Mouse (Mus musculus) limb, embryonic 14.5 days (tissue): ENCODE measurements around the gene Ctag2. TPM values are rescaled to one million over a fixed set of nuclear protein-coding genes. Genes with fewer than 3 reads are reported as not detected.

Experiments
- ATAC-seq: fragments of 200-750 bp; cut with Nextera tagmentation; 2 replicates; pipeline ENCODE4 v1.8.0; 2017; ENCODE audit warnings: low read depth, moderate number of reproducible peaks, moderate TSS enrichment; ENCODE audit not compliant: low FRiP score
- DNase-seq: peaks from one replicate; pipeline ENCODE4 v3.0.0-alpha.2; 2015; ENCODE audit warnings: low spot score
- H3K27ac ChIP-seq: fragments of 300-500 bp; sonication (generic); replicated peaks from 2 replicates; pipeline ENCODE4 v1.5.1; 2014; ENCODE audit warnings: low read depth, mild to moderate bottlenecking, low read length, moderate library complexity, mixed read lengths
- H3K27me3 ChIP-seq: fragments of 300-500 bp; sonication (generic); 2 replicates; pipeline ENCODE4 v1.6.1; 2014; ENCODE audit warnings: low read length, mixed read lengths; ENCODE audit not compliant: control insufficient read depth, insufficient read depth
- H3K36me3 ChIP-seq: fragments of 300-500 bp; sonication (generic); 2 replicates; pipeline ENCODE4 v1.6.1; 2014; ENCODE audit warnings: mild to moderate bottlenecking, low read length, moderate library complexity, mixed read lengths; ENCODE audit not compliant: control insufficient read depth, insufficient read depth
- H3K4me1 ChIP-seq: fragments of 300-500 bp; sonication (generic); 2 replicates; pipeline ENCODE4 v1.6.1; 2014; ENCODE audit warnings: antibody characterized with exemption, low read length, mixed read lengths; ENCODE audit not compliant: control insufficient read depth, insufficient read depth
- H3K4me2 ChIP-seq: fragments of 300-500 bp; sonication (generic); replicated peaks from 2 replicates; pipeline ENCODE4 v1.6.1; 2014; ENCODE audit warnings: low read depth, mild to moderate bottlenecking, low read length, moderate library complexity; ENCODE audit not compliant: severe bottlenecking
- H3K4me3 ChIP-seq: fragments of 300-500 bp; sonication (generic); replicated peaks from 2 replicates; pipeline ENCODE4 v1.5.1; 2014; ENCODE audit warnings: low read length
- H3K9ac ChIP-seq: fragments of 300-500 bp; sonication (generic); 2 replicates; pipeline ENCODE4 v1.6.1; 2014; ENCODE audit warnings: mild to moderate bottlenecking, low read depth, low read length, moderate library complexity; ENCODE audit not compliant: severe bottlenecking
- H3K9me3 ChIP-seq: fragments of 300-500 bp; sonication (generic); 2 replicates; pipeline ENCODE4 v1.6.1; 2016; ENCODE audit warnings: low read length; ENCODE audit not compliant: control insufficient read depth
- POLR2A ChIP-seq: fragments of 200-500 bp; IDR thresholded peaks from 2 replicates; pipeline ENCODE4 v1.8.0; 2012; ENCODE audit warnings: inconsistent platforms, mild to moderate bottlenecking, moderate library complexity, borderline replicate concordance; ENCODE audit not compliant: insufficient read depth, insufficient read length; ENCODE audit errors: extremely low read depth
- WGBS: fragments of 180-500 bp; shearing (Covaris S2); extraction: QIAGEN DNeasy Blood & Tissue Kit; methylation state at CpG from one replicate; pipeline ENCODE4 v1.1.7; 2014; 5-methylcytosine and 5-hydroxymethylcytosine counted together
- polyA plus RNA-seq, 2 experiments: library from polyadenylated mRNA; depleted of rRNA in 1 of 2; stranded (reverse) in 1 of 2; unstranded in 1 of 2; fragments of >200 nt; fragmentation: Nextera tagmentation in 1 of 2; extraction: Ambion mirVana in 1 of 2; gene quantifications; 2 replicates each; pipeline versions ENCODE4 v1.2.1 to v1.2.3; 2012 to 2014

Gene Ctag2
- polyA plus RNA-seq (2012; rRNA removed): not detected in 2 replicates
- not detected in 2 replicates for polyA plus RNA-seq (2014; fragmentation: Nextera tagmentation; extraction: Ambion mirVana)

DNA sequence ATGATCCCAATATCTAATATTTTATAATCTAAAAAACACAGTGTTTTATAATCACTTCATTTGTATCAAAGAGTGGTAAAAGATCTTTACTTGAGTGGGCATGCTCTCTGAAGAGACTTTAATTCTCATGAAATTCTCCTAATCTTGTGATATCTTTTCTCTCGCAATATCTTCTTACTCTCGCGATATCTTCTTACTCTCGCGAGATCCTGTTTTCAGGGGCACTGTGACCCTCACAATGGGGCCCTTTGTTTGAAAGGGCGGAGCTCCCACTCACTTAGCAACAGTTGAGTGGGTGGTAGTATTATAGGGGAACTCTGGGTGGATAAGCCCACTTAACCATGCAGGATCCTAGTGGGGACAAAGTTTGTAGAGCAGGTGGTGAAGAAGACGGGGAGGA lies at the start of gene Ctag2:
Ctag2 (plus strand) TSS at position 301 of the 400 bp plus-strand sequence.
- Histone ChIP-seq H3K4me1 (no peaks in the 10 kb centered on the region), H3K27me3 (no peaks in the 10 kb centered on the region), H3K4me2 (no peak within 1 kb of the TSS), H3K9me3 (no peaks in the 10 kb centered on the region), H3K9ac (no peak within 1 kb of the TSS), H3K27ac (no peak within 1 kb of the TSS), H3K36me3 (no peaks in the 10 kb centered on the region), H3K4me3 (no peak within 1 kb of the TSS)
- no peak for ATAC-seq
- 90% methylated on average over 7 of the region's 7 CpGs for WGBS
- no peak for TF ChIP-seq POLR2A
- no peak for DNase-seq
